Mouse (Mus musculus): ENCODE data around the gene Krt4. TPM values are rescaled to one million over a fixed set of nuclear protein-coding genes. Genes with fewer than 3 reads are reported as not detected.

Krt4 gene
- polyA plus RNA-seq, 1 experiment from 2014 or later = 0.38 TPM

Small RNA genes within 50 kb of the gene (microRNA-seq; reads per million reads assigned to microRNA genes)
- not detected for gene Gm44356

Other genes with a start within 250 kb of the Krt4 start
- gene Krt6b, start 244.4 kb downstream of the Krt4 start, polyA plus RNA-seq (2014; fragmentation: Nextera tagmentation; extraction: Ambion mirVana) = not detected in 2 replicates
- not detected in 2 replicates for gene Krt6a, start 230.4 kb downstream of the Krt4 start, polyA plus RNA-seq (2014; fragmentation: Nextera tagmentation; extraction: Ambion mirVana)
- gene Krt5, start 211.8 kb downstream of the Krt4 start, polyA plus RNA-seq (2014; fragmentation: Nextera tagmentation; extraction: Ambion mirVana) = not detected in 2 replicates
- not detected in 2 replicates for gene Krt71, start 181.6 kb downstream of the Krt4 start, polyA plus RNA-seq (2014; fragmentation: Nextera tagmentation; extraction: Ambion mirVana)
- gene Krt72, start 138.3 kb downstream of the Krt4 start, polyA plus RNA-seq (2014; fragmentation: Nextera tagmentation; extraction: Ambion mirVana) = not detected in 2 replicates
- gene Krt73, start 122.4 kb downstream of the Krt4 start, polyA plus RNA-seq (2014; fragmentation: Nextera tagmentation; extraction: Ambion mirVana) = not detected in 2 replicates
- gene Krt2, start 106.6 kb downstream of the Krt4 start, polyA plus RNA-seq (2014; fragmentation: Nextera tagmentation; extraction: Ambion mirVana) = not detected in 2 replicates
- 0.93 and 1.8 TPM in 2 replicates for gene Krt1, start 73.9 kb downstream of the Krt4 start, polyA plus RNA-seq (2014; fragmentation: Nextera tagmentation; extraction: Ambion mirVana)
- gene Krt77, start 55.0 kb downstream of the Krt4 start, polyA plus RNA-seq (2014; fragmentation: Nextera tagmentation; extraction: Ambion mirVana) = 0.06 TPM in 1 of 2 replicates, not detected in the other
- gene Krt76, start 31.8 kb downstream of the Krt4 start, polyA plus RNA-seq (2014; fragmentation: Nextera tagmentation; extraction: Ambion mirVana) = not detected in 2 replicates
- 0.41 and 0.49 TPM in 2 replicates for gene Krt79, start 15.6 kb upstream of the Krt4 start, polyA plus RNA-seq (2014; fragmentation: Nextera tagmentation; extraction: Ambion mirVana)
- gene Krt78, start 29.6 kb upstream of the Krt4 start, polyA plus RNA-seq (2014; fragmentation: Nextera tagmentation; extraction: Ambion mirVana) = not detected in 2 replicates
- 179 and 184 TPM in 2 replicates for gene Krt8, start 79.7 kb upstream of the Krt4 start, polyA plus RNA-seq (2014; fragmentation: Nextera tagmentation; extraction: Ambion mirVana)
- gene Krt18, start 103.4 kb upstream of the Krt4 start, polyA plus RNA-seq (2014; fragmentation: Nextera tagmentation; extraction: Ambion mirVana) = 140 and 164 TPM in 2 replicates
- gene Eif4b, start 149.0 kb upstream of the Krt4 start, polyA plus RNA-seq (2014; fragmentation: Nextera tagmentation; extraction: Ambion mirVana) = 85.1 and 139 TPM in 2 replicates
- 39.1 and 46.6 TPM in 2 replicates for gene Tns2, start 175.7 kb upstream of the Krt4 start, polyA plus RNA-seq (2014; fragmentation: Nextera tagmentation; extraction: Ambion mirVana)
- 9.0 and 11.1 TPM in 2 replicates for gene Spryd3, start 211.5 kb upstream of the Krt4 start, polyA plus RNA-seq (2014; fragmentation: Nextera tagmentation; extraction: Ambion mirVana)
- 24.0 and 27.1 TPM in 2 replicates for gene Igfbp6, start 219.6 kb upstream of the Krt4 start, polyA plus RNA-seq (2014; fragmentation: Nextera tagmentation; extraction: Ambion mirVana)
- 0.11 and 0.28 TPM in 2 replicates for gene Soat2, start 225.8 kb upstream of the Krt4 start, polyA plus RNA-seq (2014; fragmentation: Nextera tagmentation; extraction: Ambion mirVana)

Data from kidney, embryonic 14.5 days (tissue).